Mouse (Mus musculus) cerebellum, postnatal 25 days (tissue): ENCODE measurements at regions not wholly inside any gene's neighbourhood (a gene's known extent, or its start where the extent isn't known, plus 50 kb on each side); places are given as distances from the start of the nearest gene placed in this dataset.
"Not testable (repeated sequence)": the region's sequence is repeated elsewhere in the genome, so short reads cannot be mapped to it uniquely, and the experiment has no call there.

Experiments
- DNase-seq, 2 experiments: peaks; one replicate each; pipeline ENCODE4 v3.0.0; 2021; ENCODE audit warnings: mixed read lengths in 2 of 2

DNA sequence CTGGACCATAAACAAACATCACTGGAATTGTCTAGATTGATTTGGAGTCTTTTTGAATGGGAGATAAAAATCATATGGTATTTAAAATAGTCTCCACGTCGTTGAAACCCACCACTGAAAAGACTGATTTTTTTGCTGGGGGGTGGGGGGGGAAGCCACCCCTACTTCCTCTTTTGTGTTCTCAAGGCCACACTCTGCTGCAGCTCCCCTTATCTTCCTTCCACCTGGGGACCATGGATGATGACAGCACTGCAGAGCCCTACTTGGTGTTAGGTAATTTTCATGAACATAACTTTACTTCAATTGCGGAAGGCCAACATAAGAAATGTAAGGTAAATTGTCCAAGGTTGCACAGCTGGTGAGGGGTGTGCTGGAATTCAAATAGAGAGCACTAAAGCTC is 232.4 kb upstream of the Vrk2 start:
- DNase-seq, result no peak

DNA sequence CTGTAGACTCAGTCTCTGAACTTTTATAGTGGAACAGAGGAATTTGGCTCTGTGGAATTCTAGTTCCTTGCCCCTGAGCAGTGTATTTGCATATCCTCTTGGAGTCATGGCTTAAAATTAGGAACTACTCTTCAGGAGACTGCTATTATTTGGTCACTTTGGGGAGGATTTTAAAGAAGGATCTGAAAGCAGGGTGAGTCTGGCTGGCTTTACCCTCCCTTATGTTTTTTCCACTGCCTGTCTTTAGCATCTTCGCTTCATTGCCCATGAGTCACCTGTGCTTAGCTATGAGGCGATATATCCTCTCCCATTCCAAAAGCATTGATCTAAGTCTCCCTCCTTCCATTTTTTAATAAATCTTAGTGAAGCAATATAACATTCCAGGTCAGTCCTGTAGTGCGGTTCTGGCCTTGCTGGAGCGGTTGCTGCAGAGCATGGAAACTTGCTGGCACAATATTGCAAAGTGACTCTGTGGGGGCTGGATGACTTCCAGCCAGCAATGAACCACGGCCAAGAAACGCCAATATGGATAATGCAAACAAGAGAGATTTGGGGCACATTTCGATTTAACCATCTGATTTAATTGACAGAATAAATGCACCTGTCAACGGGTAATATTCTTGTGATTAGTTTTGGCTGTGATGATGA is 230.4 kb upstream of the Vrk2 start:
- peak; percentile 68 to 74 for DNase-seq

GRCm38 (mm10) chr11:26821091-26821490 is 227.3 kb upstream of the Vrk2 start:
- no peak for DNase-seq

GRCm38 (mm10) chr11:26817316-26817715 is 223.5 kb upstream of the Vrk2 start:
- DNase-seq, result no peak

GRCm38 (mm10) chr11:26815104-26815503 is 221.3 kb upstream of the Vrk2 start:
- DNase-seq, result no peak

- DNase-seq, result no peak
These were observed 220.8 kb upstream of the Vrk2 start for GRCm38 (mm10) chr11:26814601-26815000.

- no peak for DNase-seq
These were observed 208.6 kb upstream of the Vrk2 start for GRCm38 (mm10) chr11:26802249-26802941.

- DNase-seq, result no peak
These were observed 206.5 kb upstream of the Vrk2 start for GRCm38 (mm10) chr11:26800296-26800695.

DNA sequence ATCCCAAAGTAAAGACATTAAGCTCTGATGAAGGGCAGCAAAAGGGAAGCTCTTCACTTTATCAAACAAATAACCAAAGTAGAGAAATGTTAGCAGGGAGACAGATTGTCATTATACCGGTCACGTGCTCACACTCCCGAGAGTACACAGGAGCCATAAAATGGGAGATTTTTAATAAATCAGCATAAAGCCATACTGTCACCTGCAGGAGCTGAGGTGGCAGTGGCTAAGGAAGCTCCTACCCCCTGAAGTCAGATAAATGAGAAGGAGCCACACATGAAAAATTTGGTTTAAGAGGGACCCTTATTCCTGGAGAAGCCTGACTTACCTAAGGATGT is 200.8 kb upstream of the Vrk2 start:
- no peak for DNase-seq

DNA sequence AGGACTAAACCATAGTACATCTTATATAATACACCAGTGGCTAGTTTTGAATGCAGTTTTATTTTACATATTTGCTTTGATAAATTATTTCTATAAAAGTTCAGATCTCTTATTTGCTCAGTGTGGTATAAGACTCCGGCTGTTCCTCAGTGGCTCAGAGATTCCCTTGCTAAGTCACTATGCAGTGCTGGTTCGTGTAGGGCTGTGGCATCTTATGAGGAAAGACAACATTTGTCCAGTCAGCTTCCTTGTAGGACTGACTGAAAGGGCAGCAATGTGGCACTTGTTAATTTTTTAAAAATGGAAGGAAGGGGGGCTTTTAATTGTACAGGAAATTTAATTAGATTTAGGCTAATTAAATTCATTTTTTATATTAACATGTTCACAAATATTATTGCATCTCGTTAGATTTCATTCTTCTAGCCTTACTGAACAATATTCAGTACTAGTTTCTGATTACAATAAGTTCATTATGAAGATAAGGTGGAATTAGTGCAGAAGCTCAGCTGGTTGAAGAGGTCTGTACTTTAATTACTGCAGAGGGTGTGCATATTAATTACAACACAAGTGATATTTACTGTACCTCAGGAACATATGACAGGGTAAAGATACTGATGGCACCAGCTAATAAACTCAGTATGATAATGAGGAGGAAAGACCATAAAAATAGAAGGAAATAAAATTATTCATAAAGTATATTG is 200.3 kb upstream of the Vrk2 start:
- no peak for DNase-seq

DNA sequence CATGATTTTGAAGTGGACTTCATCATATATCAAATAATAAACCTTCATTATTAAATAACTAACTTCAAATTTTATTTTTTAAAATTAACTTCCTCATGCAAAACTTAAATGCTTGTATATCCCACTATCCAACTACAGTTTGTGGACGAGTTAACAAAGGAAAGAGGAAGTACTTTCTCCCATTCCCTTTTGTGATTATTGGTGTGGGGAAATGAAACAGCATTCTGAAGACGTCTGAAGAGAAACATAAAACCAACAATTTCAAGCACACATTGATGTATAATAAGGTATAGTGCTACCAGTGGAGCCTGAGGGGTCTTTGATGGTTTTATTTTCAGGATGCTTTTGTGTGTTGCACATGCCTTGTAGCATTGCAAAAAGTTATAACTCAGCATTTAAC is 195.5 kb upstream of the Vrk2 start:
- DNase-seq, result no peak

GRCm38 (mm10) chr11:26785164-26785563 is 191.4 kb upstream of the Vrk2 start:
- peak in 1 of 2 experiments; percentile 7 for DNase-seq

DNA sequence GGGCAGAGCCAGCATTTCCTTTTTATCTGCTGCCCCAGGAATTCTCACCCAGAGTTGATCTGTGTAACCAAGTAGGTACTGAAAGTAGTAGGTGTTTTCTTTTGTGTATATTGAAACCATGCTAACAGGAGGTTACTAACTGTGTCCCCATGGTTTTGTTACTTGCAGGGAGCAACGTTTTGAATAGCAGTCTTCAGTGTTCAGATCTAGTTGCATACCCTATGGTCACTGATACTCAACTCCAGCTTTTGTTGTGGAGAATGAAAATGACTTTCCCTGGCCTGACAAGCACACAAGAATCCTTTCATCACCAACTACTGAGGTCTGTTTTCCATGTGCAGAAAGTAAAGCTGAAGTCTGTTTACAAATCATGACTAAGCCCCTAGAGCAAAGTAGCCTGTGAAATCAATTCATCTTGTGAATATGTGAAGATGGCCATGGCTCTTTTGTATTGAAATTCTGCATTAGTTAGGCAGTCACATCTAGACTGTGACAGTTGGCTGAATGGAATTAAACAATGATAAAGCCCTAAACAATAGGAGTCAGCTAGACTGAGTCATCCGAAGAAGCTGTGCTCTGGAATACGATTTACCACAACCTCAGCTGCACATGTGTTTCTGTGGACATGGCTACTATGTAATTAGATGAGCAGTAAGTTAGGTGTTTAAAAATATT is 179.5 kb upstream of the Vrk2 start:
- DNase-seq, result no peak

GRCm38 (mm10) chr11:26755576-26755975 is 161.8 kb upstream of the Vrk2 start:
- no peak for DNase-seq

DNA sequence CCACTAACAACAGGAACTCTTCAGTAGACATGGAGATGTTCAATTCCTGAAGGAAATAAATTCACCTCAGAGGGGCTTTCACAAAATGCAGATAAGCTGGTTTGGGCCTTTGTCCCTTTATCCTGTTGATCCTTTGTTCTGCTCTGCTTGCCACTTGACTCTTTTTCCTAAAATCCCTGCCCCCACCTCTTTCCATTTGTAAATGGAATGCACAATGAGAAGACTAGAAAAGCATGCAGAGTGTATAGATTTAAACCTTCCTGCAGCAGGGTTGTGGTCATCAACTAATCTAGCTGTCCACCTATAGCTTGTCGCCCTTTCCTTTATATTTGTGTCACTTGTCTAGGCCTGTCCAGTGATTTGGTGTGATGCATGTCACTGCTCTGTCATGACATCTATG is 159.8 kb upstream of the Vrk2 start:
- DNase-seq, result no peak

GRCm38 (mm10) chr11:26742235-26742634 is 148.4 kb upstream of the Vrk2 start:
- DNase-seq, result no peak

- no peak for DNase-seq
These were observed 145.9 kb upstream of the Vrk2 start for GRCm38 (mm10) chr11:26739732-26740131.

GRCm38 (mm10) chr11:26726969-26727368 is 133.2 kb upstream of the Vrk2 start:
- no peak for DNase-seq

GRCm38 (mm10) chr11:26724963-26725721 is 131.3 kb upstream of the Vrk2 start:
- DNase-seq, result no peak

DNA sequence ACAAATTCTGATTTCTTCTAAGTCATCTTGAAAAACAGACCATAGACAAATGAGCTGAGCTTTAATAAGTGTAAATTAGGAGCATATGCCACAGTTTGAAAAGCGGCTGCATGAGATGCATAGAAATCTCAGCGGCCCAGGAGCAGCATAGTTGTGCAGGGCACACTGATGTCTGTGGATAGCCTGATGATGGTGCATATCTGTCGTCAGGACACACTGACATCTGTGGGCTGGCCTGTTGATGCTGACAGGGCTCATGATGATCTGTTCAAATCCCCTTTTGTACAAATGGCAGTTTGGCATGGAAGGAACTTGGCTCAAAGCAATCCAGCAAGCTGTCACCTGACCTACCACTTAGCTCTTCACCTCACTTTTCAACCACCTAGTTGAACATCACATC is 128.5 kb upstream of the Vrk2 start:
- no peak for DNase-seq

GRCm38 (mm10) chr11:26721173-26721572 is 127.4 kb upstream of the Vrk2 start:
- no peak for DNase-seq

- not testable (repeated sequence) for DNase-seq
These were observed 117.4 kb upstream of the Vrk2 start for GRCm38 (mm10) chr11:26711237-26711636.

DNA sequence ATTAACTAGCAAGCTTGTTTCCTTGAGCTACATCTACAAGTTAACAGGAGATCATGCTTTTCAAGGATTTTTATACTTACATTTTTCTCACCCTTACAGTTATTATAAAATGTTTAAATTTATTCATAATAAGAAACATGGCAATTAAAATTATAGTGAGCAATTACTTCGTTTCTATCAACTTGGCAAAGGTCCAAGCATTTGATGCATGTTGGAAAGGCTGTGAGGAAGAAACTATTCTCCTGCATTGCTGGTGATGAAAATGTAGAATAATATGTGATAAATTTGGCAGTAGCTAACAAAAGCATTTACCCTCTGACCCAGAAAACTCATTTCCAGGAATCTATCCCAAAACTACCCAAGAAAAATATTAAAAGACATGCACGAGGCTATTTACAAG is 114.8 kb upstream of the Vrk2 start:
- no peak for DNase-seq
